Mouse (Mus musculus) forebrain, embryonic 11.5 days (tissue): ENCODE measurements at regions not wholly inside any gene's neighbourhood (a gene's known extent, or its start where the extent isn't known, plus 50 kb on each side); places are given as distances from the start of the nearest gene placed in this dataset.

Experiments used
- ATAC-seq: fragments of 200-750 bp; cut with Nextera tagmentation; replicated peaks from 2 replicates; pipeline ENCODE4 v1.8.0; 2017; ENCODE audit warnings: moderate TSS enrichment; ENCODE audit not compliant: low FRiP score
- DNase-seq: peaks from one replicate; pipeline ENCODE4 v3.0.0-alpha.2; 2017; ENCODE audit warnings: low spot score
- H3K27ac ChIP-seq: fragments of 300-500 bp; sonication (generic); 2 replicates; pipeline ENCODE4 v1.5.1; 2014; ENCODE audit warnings: low read depth, low read length
- H3K27me3 ChIP-seq: fragments of 300-500 bp; sonication (generic); 2 replicates; pipeline ENCODE4 v1.6.1; 2014; ENCODE audit warnings: mild to moderate bottlenecking, low read length, mixed read lengths; ENCODE audit not compliant: control insufficient read depth, insufficient read depth
- H3K36me3 ChIP-seq: fragments of 300-500 bp; sonication (generic); 2 replicates; pipeline ENCODE4 v1.6.1; 2014; ENCODE audit warnings: mild to moderate bottlenecking, low read length, moderate library complexity, mixed read lengths; ENCODE audit not compliant: control insufficient read depth, insufficient read depth
- H3K4me1 ChIP-seq: fragments of 300-500 bp; sonication (generic); replicated peaks from 2 replicates; pipeline ENCODE4 v1.6.1; 2014; ENCODE audit warnings: low read length, mixed read lengths; ENCODE audit not compliant: control insufficient read depth, insufficient read depth
- H3K4me2 ChIP-seq: fragments of 300-500 bp; sonication (generic); 2 replicates; pipeline ENCODE4 v1.6.1; 2014; ENCODE audit warnings: low read depth, mild to moderate bottlenecking, low read length, moderate library complexity, mixed read lengths; ENCODE audit not compliant: severe bottlenecking
- H3K4me3 ChIP-seq: fragments of 300-500 bp; sonication (generic); 2 replicates; pipeline ENCODE4 v1.5.1; 2014; ENCODE audit warnings: low read depth, low read length
- H3K9ac ChIP-seq: fragments of 300-500 bp; sonication (generic); 2 replicates; pipeline ENCODE4 v1.6.1; 2014; ENCODE audit warnings: low read length
- H3K9me3 ChIP-seq: fragments of 300-500 bp; sonication (generic); 2 replicates; pipeline ENCODE4 v1.6.1; 2016; ENCODE audit warnings: low read length, mixed read lengths; ENCODE audit not compliant: control insufficient read depth
- WGBS: fragments of 180-500 bp; shearing (Covaris S2); extraction: QIAGEN DNeasy Blood & Tissue Kit; methylation state at CpG from one replicate; pipeline ENCODE4 v1.1.7; 2014; 5-methylcytosine and 5-hydroxymethylcytosine counted together

DNA sequence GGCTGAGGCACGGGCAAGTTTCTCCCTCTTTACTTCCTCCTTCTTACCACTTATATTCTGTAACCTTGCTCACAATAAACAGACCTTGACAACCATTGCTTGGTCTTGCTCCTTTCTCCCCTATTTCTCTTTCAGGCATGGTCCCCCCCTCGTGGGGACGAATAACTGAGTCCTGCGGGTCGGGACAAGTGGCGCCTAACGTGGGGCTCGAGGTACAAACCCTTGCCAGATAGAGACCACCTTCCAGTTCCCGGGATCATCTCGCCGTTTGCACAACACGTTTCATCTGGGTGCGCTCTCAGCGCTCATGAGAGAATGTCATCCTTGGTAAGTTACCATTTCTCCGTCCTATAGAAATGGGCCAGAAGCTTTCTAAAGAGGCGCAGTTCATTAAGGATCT lies 79.6 kb upstream of the Foxn3 start:
- ATAC-seq (no peak), DNase-seq (peak; percentile 39)
- H3K4me3 ChIP-seq = no peak overlapping the region
- no peak overlapping the region for H3K27ac ChIP-seq
- peaks cover 13% of the 10 kb centered on the region for H3K9me3 ChIP-seq
- H3K4me1 ChIP-seq = peaks cover 17% of the 10 kb centered on the region; the same call in 1 of the 2 replicates
- no peaks in the 10 kb centered on the region for H3K36me3 ChIP-seq
- WGBS = 96% methylated on average over 16 of the region's 16 CpGs
- H3K9ac ChIP-seq = no peak overlapping the region
- H3K27me3 ChIP-seq = peaks cover 2% of the 10 kb centered on the region
- no peak overlapping the region for H3K4me2 ChIP-seq

DNA sequence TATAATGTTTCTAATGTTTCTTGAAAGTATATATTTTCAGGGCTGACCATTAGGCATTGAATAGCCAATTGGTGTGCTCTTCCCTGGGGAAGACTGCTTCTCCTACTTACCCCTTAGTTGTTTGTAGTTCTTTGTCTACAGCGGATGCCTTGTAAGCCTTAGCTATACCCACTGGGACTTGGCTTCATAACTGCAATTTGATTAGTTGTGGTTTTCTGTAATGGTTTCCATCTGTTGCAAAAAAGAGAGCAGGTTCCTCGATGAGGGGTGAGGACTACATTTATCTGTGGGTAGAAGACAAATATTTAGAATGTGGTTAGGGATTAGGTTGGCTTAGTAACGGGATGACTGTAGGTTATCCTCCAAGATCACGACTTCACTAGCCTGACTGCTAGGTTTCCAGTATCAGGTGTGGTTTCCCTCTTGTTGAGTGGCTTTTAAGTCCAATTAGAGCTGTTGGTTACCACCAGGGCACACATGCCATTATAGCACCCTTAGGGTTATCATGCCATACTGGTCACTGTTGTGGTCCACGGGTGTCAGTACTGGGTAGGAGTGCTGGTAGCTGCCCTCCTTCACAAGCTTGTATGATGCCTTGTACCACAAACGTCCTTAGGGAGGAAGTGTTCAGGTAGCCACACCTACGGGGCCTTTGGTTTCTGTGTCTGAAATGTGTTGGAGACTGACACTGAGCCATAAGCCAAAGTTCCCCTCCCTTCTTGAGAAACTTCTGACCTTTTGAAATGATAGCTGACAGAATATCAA lies 78.9 kb upstream of the Foxn3 start:
- 89% methylated on average over 7 of the region's 7 CpGs for WGBS
- Histone ChIP-seq H3K9me3 (peaks cover 13% of the 10 kb centered on the region), H3K4me1 (peaks cover 17% of the 10 kb centered on the region; the same call in 1 of the 2 replicates), H3K9ac (no peak overlapping the region), H3K27ac (no peak overlapping the region), H3K36me3 (no peaks in the 10 kb centered on the region), H3K4me3 (no peak overlapping the region), H3K4me2 (no peak overlapping the region), H3K27me3 (peaks cover 2% of the 10 kb centered on the region)
- ATAC-seq (no peak), DNase-seq (peak; percentile 17)

DNA sequence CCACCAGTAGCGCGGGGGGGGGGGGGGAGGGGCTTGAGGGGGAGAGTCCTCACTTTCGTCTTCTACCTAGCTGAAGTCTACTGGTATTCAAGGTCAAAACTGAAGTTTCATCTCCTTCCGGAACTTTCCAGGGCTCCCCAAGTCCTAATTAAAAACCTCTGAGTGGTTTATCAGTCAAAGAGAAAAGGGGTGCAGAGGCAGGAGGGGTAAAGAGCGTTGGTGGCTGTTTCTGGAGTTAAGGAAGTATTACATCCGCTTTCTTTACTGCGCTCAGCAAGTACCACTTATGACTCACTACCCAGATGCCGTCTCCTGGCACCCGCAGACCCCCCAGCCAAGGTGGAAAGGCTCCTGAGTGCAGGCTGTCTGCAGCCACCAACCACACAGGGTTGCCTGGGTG lies 77.9 kb upstream of the Foxn3 start:
- Histone ChIP-seq H3K4me3 (peak overlapping the region; percentile 13; the same call in 1 of the 2 replicates), H3K36me3 (no peaks in the 10 kb centered on the region), H3K9me3 (peaks cover 13% of the 10 kb centered on the region), H3K4me2 (peak overlapping the region; percentile 53), H3K27ac (no peak overlapping the region), H3K4me1 (peaks cover 17% of the 10 kb centered on the region; the same call in 1 of the 2 replicates), H3K9ac (peak overlapping the region; percentile 20; the same call in 1 of the 2 replicates), H3K27me3 (peaks cover 2% of the 10 kb centered on the region)
- DNase-seq (peak; percentile 45), ATAC-seq (0 out of 2 replicates have a peak, but pooled peaks have one; percentile 30)
- WGBS = 29% methylated on average over 7 of the region's 9 CpGs

DNA sequence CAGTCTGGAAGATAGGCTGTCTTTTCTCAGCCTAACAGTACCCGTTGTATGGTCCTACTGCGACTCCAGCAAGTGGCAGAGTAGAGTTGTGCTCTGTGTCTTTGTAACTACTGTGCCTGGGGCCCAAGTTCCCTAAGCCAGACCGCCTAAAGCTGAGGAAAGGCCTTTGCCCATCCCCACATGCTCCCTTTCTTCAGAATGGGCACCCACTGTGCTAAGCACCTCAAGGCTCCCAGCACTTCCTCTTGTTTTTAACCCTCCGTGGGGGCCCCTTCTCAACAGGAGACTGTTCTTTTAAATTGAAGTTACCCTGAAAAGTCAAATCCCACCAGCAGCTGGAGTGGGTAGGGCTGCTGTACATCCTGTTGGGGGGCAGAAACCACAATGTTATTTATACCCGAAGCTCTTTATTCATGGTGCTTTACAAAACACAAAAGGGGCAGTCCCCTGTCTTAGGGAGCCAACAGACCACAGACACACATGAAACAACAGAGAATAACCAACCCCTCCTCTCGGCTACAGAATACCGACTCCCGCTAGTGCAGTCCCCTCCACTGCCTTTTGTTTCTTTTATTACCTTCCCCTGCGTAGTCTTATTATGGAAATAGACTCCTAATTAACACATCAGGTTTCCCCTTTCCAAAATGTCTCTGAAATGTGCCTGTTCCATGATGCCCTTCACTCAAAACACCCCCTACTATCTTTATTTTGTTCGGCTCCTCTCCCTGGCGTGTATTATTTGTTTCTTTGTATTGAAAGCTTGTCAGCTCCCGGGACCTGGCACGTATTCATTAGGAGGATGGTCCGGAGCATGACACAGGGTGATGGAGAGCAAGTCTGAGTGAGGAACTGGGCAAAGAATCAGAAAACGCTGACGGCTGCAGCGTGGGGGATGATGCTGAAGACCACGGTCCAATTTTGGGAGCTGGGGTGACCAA lies 77.1 kb upstream of the Foxn3 start:
- Histone ChIP-seq H3K36me3 (no peaks in the 10 kb centered on the region), H3K27ac (no peak overlapping the region), H3K9ac (peak overlapping the region; percentile 14), H3K4me1 (peaks cover 17% of the 10 kb centered on the region; the same call in 1 of the 2 replicates), H3K4me2 (peak overlapping the region; percentile 53), H3K27me3 (peaks cover 2% of the 10 kb centered on the region), H3K9me3 (peaks cover 13% of the 10 kb centered on the region), H3K4me3 (peak overlapping the region; percentile 13; the same call in 1 of the 2 replicates)
- ATAC-seq (peak; percentile 58), DNase-seq (peak; percentile 65)
- WGBS = 2% methylated on average over 18 of the region's 18 CpGs

DNA sequence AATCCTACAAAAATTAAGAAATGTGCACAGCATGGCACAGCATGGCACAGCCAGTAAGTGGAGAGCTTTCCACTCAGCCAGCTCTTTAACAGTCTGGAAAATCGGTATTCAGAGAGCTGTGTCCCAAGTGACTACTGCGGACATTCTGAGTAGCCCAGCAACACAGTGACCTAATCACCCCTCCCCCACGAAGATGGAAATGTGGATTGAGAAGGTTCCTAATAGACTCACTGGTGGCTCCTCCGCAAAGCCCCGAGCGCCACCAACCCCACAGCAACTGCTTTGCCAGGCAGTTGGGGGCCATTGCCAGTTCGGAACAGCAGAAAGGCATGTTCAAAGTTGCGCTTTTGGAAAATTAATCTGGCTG lies 76.4 kb upstream of the Foxn3 start:
- ATAC-seq (peak; percentile 54), DNase-seq (peak; percentile 63)
- H3K27me3 ChIP-seq = peaks cover 2% of the 10 kb centered on the region
- H3K4me2 ChIP-seq = peak overlapping the region; percentile 53; the same call in 1 of the 2 replicates
- no peak overlapping the region for H3K27ac ChIP-seq
- peak overlapping the region; percentile 14 for H3K9ac ChIP-seq
- peaks cover 17% of the 10 kb centered on the region; the same call in 1 of the 2 replicates for H3K4me1 ChIP-seq
- no peak overlapping the region for H3K4me3 ChIP-seq
- 2% methylated on average over 8 of the region's 8 CpGs for WGBS
- H3K36me3 ChIP-seq = no peaks in the 10 kb centered on the region
- H3K9me3 ChIP-seq = peaks cover 11% of the 10 kb centered on the region

DNA sequence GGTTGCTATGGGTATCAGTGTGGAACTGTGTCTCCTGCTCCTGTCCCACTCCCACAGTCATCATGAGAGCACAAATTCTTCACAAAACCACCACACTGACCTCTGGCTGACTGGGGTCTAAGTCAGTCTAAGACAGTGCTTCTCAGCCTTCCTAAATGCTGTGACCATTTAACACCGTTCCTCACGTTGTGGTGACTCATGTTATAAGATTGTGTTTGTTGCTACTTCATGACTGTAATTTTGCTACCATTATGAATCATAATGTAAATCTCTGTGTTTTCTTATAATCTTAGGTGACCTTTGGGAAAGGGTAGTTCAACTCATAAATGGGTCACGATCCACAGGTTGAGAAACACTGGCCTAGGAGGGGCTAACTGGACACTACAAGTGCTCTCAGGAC lies 75.7 kb upstream of the Foxn3 start:
- peaks cover 17% of the 10 kb centered on the region; the same call in 1 of the 2 replicates for H3K4me1 ChIP-seq
- 89% methylated on average over 3 of the region's 3 CpGs for WGBS

DNA sequence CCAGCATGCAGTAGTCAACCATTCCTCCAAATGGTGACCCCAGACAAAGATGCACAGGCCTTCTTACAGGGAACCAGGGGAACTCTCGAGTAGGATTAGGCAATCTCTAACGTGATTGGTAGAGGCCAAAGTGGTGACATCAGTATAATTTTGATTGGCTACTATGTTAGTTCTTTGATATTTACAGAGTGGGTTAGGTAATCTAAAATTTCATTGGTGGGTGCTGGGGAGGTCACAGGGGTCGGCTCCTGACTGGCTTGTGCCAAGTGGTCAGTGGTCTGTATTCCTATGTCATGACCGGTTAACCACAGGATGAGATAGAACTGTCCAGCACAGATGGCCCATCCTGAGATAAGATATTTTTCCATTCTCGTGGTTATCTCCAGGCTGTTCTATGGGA lies 74.6 kb upstream of the Foxn3 start:
- DNase-seq = peak; percentile 10
- 87% methylated on average over 5 of the region's 5 CpGs for WGBS

More for the DNA sequence above, 75.7 kb upstream of the Foxn3 start:
- H3K4me2 ChIP-seq = no peak overlapping the region
- ATAC-seq (no peak), DNase-seq (peak; percentile 16)
- H3K4me3 ChIP-seq = no peak overlapping the region
- no peak overlapping the region for H3K9ac ChIP-seq
- H3K27me3 ChIP-seq = peaks cover 2% of the 10 kb centered on the region
- H3K9me3 ChIP-seq = peaks cover 7% of the 10 kb centered on the region; the same call in 1 of the 2 replicates
- H3K36me3 ChIP-seq = no peaks in the 10 kb centered on the region
- no peak overlapping the region for H3K27ac ChIP-seq

DNA sequence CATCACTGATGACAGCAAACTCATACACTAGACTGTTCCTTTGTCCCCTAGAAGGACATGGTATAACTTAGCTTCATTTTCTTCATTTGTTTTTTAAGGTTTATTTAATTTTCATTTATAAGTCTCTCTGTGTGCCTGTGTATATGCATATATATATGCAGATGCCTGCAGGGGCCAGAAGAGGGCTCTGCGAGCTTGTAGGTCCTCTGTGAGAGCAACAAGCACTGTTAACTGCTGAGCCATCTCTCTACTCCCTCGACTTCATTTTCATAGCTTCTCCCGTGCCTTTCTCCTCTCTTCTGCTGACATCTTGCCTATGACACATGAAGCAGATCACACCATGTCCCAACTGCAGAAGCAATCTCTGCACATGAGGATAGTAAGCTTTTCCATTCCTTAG lies 72.9 kb upstream of the Foxn3 start:
- Histone ChIP-seq H3K27ac (no peak overlapping the region), H3K4me2 (no peak overlapping the region), H3K9me3 (no peaks in the 10 kb centered on the region), H3K4me3 (no peak overlapping the region), H3K4me1 (peaks cover 15% of the 10 kb centered on the region; the same call in 1 of the 2 replicates), H3K9ac (no peak overlapping the region), H3K36me3 (no peaks in the 10 kb centered on the region), H3K27me3 (peaks cover 2% of the 10 kb centered on the region)
- 81% methylated on average over 3 of the region's 3 CpGs for WGBS
- ATAC-seq (no peak), DNase-seq (peak; percentile 17)

More for the DNA sequence above, 74.6 kb upstream of the Foxn3 start:
- Histone ChIP-seq H3K9me3 (peaks cover under 1% of the 10 kb centered on the region; the same call in 1 of the 2 replicates), H3K9ac (no peak overlapping the region), H3K4me2 (no peak overlapping the region), H3K36me3 (no peaks in the 10 kb centered on the region), H3K27me3 (peaks cover 2% of the 10 kb centered on the region), H3K4me3 (no peak overlapping the region), H3K4me1 (peaks cover 17% of the 10 kb centered on the region; the same call in 1 of the 2 replicates), H3K27ac (no peak overlapping the region)
- no peak for ATAC-seq
